Mouse (Mus musculus): ENCODE measurements around the gene Matn3. TPM values are rescaled to one million over a fixed set of nuclear protein-coding genes. Genes with fewer than 3 reads are reported as not detected.

Matn3 gene
- polyA plus RNA-seq, 1 experiment from 2014 or later = 0.15 TPM

DNA sequence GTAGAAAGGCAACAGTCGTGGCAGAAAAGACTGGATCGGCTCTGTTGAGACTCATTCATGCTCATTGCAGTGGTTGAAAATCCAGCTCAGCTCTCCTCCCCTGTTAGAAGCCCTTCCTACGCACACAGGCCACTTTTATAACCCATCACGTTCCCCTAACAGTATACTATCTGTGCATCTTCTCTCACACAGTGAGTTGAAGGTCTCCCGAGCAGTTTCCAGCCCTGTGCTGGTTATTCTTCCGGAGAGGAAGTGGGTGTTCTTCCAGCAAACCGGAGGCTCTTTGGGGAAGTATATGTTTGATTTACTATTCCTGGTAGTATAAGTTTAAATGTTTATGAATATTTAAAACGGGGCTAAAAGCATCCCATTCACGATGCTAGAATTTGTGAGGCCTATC is 566 bp upstream of the Matn3 start:
- H3K27me3 ChIP-seq (ENCODE audit: control insufficient read depth, insufficient read depth, low read length) = 0 out of 2 replicates have a peak, but pooled peaks cover 4% of the 10 kb centered on the region
- H3K9me3 ChIP-seq (replicated peaks; ENCODE audit: control insufficient read depth, low read length) = no peaks in the 10 kb centered on the region
- no peak for ATAC-seq (ENCODE audit: insufficient read depth, low FRiP score)
- H3K9ac ChIP-seq (ENCODE audit: low read length) = peak overlapping the region; percentile 64; the same call in 1 of the 2 replicates
- H3K4me2 ChIP-seq (ENCODE audit: low read depth, low read length) = peak overlapping the region; percentile 99
- H3K4me3 ChIP-seq (replicated peaks; ENCODE audit: low read length) = peak overlapping the region; percentile 52
- 47% methylated on average over 9 of the region's 9 CpGs for WGBS
- no peaks in the 10 kb centered on the region for H3K36me3 ChIP-seq (ENCODE audit: control insufficient read depth, insufficient read depth, low read length)
- no peak overlapping the region for H3K27ac ChIP-seq (ENCODE audit: low read length)
- H3K4me1 ChIP-seq (ENCODE audit: control insufficient read depth, insufficient read depth, low read length) = 0 out of 2 replicates have a peak, but pooled peaks cover 3% of the 10 kb centered on the region

DNA sequence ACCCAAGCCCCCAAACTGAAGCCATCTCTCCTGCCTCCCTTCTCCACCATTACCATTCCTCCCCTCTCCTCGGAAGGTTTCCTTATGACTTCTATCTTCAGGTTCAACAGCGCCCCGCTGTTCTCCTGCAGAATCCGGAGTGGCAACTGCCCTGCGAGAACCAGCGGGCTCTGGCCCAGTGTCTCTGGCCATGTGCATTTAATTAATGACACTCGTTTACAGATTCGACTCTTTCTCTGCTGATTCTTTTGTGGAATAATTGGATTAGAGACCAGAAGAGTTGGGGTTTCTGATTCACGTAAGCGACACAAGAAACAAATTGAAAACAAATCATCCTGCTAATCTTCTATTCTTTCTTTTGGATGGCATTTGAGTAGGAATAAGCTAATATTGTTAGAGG is 5.4 kb downstream of the Matn3 start:
- Histone ChIP-seq H3K36me3 (ENCODE audit: control insufficient read depth, insufficient read depth, low read length) (no peaks in the 10 kb centered on the region), H3K4me3 (replicated peaks; ENCODE audit: low read length) (no peak overlapping the region), H3K4me1 (ENCODE audit: control insufficient read depth, insufficient read depth, low read length) (0 out of 2 replicates have a peak, but pooled peaks cover under 1% of the 10 kb centered on the region), H3K27ac (ENCODE audit: low read length) (no peak overlapping the region), H3K27me3 (ENCODE audit: control insufficient read depth, insufficient read depth, low read length) (0 out of 2 replicates have a peak, but pooled peaks cover 4% of the 10 kb centered on the region), H3K9ac (ENCODE audit: low read length) (no peak overlapping the region), H3K9me3 (replicated peaks; ENCODE audit: control insufficient read depth, low read length) (no peaks in the 10 kb centered on the region), H3K4me2 (ENCODE audit: low read depth, low read length) (no peak overlapping the region)
- WGBS = 77% methylated on average over 10 of the region's 10 CpGs
- ATAC-seq (ENCODE audit: insufficient read depth, low FRiP score) = no peak

DNA sequence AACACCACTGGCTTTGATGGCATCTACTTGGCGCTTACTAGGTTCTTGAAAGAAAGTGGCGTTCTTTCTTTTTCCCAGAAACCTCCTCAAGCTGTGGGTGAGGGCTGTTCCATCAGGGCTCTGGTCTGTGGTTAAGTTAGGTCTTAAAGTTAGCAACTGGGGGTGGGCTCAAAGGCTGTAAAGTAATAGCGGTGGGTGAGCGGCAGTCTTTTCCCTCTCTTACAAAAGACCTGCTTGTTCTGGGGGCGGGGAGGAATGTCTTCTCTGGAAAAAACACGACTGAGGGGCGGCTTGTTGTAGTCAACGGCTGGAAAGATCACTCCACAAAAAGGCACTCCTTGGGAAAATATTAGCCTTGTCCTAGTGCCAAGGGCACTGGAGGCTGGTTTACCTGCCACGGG is 6.4 kb downstream of the Matn3 start:
- Histone ChIP-seq H3K9ac (ENCODE audit: low read length) (no peak overlapping the region), H3K27me3 (ENCODE audit: control insufficient read depth, insufficient read depth, low read length) (0 out of 2 replicates have a peak, but pooled peaks cover under 1% of the 10 kb centered on the region), H3K4me2 (ENCODE audit: low read depth, low read length) (no peak overlapping the region), H3K4me3 (replicated peaks; ENCODE audit: low read length) (no peak overlapping the region), H3K27ac (ENCODE audit: low read length) (no peak overlapping the region), H3K4me1 (ENCODE audit: control insufficient read depth, insufficient read depth, low read length) (no peaks in the 10 kb centered on the region), H3K9me3 (replicated peaks; ENCODE audit: control insufficient read depth, low read length) (no peaks in the 10 kb centered on the region), H3K36me3 (ENCODE audit: control insufficient read depth, insufficient read depth, low read length) (no peaks in the 10 kb centered on the region)
- ATAC-seq (ENCODE audit: insufficient read depth, low FRiP score) = no peak
- 54% methylated on average over 9 of the region's 9 CpGs for WGBS

DNA sequence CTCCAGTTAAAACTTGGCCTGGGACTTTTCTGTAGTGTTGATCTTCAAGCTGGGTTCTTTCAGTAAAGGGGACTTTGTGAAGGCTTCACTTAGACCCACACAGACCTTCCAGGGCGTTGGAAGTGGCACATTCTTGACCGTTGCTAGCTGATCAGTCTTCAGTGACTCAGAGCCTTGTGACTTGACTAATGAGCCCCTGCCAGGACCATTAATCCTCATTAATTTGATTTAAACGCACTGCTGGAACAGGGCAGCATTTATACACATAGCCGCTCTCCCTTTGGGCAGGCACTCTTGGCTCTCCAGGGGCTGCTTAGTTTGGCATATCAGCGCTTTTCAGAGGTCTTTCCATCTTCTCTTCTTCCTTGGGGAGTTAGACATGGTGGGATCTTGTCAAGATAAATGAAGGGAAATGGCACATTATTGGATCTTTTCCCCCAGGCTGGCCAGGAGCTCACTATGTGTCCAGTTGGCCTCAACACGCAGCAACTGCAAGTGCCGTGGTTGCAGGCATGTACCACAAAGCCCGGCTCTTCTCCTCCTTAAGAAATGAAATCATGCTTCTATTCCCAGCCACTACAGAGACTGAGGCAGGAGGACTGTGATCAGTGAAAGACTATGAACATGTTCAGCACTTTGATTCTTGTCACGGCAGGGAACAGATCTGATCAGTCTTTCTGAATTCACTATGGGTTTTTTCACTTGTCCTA is 14.0 kb downstream of the Matn3 start:
- Histone ChIP-seq H3K4me1 (ENCODE audit: control insufficient read depth, insufficient read depth, low read length) (no peaks in the 10 kb centered on the region), H3K4me3 (replicated peaks; ENCODE audit: low read length) (no peak overlapping the region), H3K27me3 (ENCODE audit: control insufficient read depth, insufficient read depth, low read length) (no peaks in the 10 kb centered on the region), H3K36me3 (ENCODE audit: control insufficient read depth, insufficient read depth, low read length) (no peaks in the 10 kb centered on the region), H3K27ac (ENCODE audit: low read length) (no peak overlapping the region), H3K9ac (ENCODE audit: low read length) (no peak overlapping the region), H3K9me3 (replicated peaks; ENCODE audit: control insufficient read depth, low read length) (no peaks in the 10 kb centered on the region), H3K4me2 (ENCODE audit: low read depth, low read length) (no peak overlapping the region)
- 57% methylated on average over 9 of the region's 9 CpGs for WGBS
- 0 out of 2 replicates have a peak, but pooled peaks have one; percentile 17 for ATAC-seq (ENCODE audit: insufficient read depth, low FRiP score)

DNA sequence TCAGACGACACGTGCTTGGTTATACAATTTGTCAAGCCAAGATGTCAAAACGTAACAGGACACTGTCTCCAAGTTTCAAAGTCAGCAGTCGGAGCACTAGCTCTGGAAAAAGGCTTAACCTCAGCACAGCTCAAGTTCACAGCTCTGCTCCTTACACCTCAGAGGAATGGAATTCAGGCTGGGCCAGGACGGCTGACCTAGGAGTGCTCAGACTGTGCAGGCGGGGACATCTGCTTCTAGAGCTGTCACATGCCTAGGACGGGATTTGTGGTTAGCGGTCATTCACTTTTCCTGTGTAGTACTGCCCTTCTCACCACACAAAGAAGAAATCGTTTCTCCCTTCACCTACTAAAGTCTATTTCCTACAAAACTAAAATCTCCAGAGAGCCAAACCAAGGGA is 22.1 kb downstream of the Matn3 start:
- Histone ChIP-seq H3K27ac (ENCODE audit: low read length) (no peak overlapping the region), H3K9me3 (replicated peaks; ENCODE audit: control insufficient read depth, low read length) (no peaks in the 10 kb centered on the region), H3K27me3 (ENCODE audit: control insufficient read depth, insufficient read depth, low read length) (no peaks in the 10 kb centered on the region), H3K36me3 (ENCODE audit: control insufficient read depth, insufficient read depth, low read length) (no peaks in the 10 kb centered on the region), H3K9ac (ENCODE audit: low read length) (no peak overlapping the region; the same call in 1 of the 2 replicates), H3K4me1 (ENCODE audit: control insufficient read depth, insufficient read depth, low read length) (peaks cover 12% of the 10 kb centered on the region), H3K4me2 (ENCODE audit: low read depth, low read length) (no peak overlapping the region), H3K4me3 (replicated peaks; ENCODE audit: low read length) (no peak overlapping the region)
- 10% methylated on average over 9 of the region's 9 CpGs for WGBS
- ATAC-seq (ENCODE audit: insufficient read depth, low FRiP score) = peak; percentile 58; the same call in 1 of the 2 replicates

DNA sequence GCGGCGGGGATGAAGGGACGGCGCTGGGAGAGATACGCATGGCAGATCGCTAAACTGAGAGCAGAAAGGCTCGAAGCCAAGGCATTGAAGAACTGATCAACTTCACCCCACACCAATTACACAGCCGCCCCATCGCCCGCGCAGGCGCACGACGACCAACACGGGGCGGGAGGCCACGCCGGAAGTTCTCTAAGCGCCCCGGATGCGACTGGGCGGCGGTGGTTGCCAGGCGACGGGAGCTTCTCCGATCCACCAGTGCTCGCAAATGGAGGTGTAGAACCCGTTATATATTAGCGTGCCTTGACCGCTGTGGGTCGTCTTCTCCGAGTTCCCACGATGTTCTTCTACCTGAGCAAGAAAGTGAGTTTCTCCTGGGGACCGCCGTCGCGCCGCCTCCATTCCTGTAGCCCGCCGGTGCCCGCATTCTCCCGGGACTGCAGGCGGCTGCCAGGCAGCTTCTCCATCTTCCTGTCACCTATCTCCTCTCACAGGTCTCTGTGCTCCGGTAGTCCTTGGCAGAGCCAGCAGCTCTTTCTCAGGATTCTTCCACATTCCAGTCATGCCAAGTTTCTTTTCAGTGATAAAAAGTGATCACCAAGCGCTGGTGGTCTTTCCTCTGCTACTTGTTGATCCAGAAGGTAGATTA is 26.2 kb downstream of the Matn3 start, which contains the start of gene Wdr35:
Gene Wdr35 (plus strand): TSS at position 73 of the 646 bp plus-strand sequence.
- H3K4me3 ChIP-seq (replicated peaks; ENCODE audit: low read length) = peak within 1 kb of the TSS; percentile 78
- no peaks in the 10 kb centered on the region for H3K36me3 ChIP-seq (ENCODE audit: control insufficient read depth, insufficient read depth, low read length)
- H3K4me1 ChIP-seq (ENCODE audit: control insufficient read depth, insufficient read depth, low read length) = peaks cover 13% of the 10 kb centered on the region
- H3K4me2 ChIP-seq (ENCODE audit: low read depth, low read length) = peak within 1 kb of the TSS; percentile 98
- H3K9ac ChIP-seq (ENCODE audit: low read length) = peak within 1 kb of the TSS; percentile 73
- under 1% methylated on average over 45 of the region's 45 CpGs for WGBS
- ATAC-seq (ENCODE audit: insufficient read depth, low FRiP score) = peak; percentile 90
- H3K27me3 ChIP-seq (ENCODE audit: control insufficient read depth, insufficient read depth, low read length) = no peaks in the 10 kb centered on the region
- no peak within 1 kb of the TSS for H3K27ac ChIP-seq (ENCODE audit: low read length)
- H3K9me3 ChIP-seq (replicated peaks; ENCODE audit: control insufficient read depth, low read length) = no peaks in the 10 kb centered on the region

DNA sequence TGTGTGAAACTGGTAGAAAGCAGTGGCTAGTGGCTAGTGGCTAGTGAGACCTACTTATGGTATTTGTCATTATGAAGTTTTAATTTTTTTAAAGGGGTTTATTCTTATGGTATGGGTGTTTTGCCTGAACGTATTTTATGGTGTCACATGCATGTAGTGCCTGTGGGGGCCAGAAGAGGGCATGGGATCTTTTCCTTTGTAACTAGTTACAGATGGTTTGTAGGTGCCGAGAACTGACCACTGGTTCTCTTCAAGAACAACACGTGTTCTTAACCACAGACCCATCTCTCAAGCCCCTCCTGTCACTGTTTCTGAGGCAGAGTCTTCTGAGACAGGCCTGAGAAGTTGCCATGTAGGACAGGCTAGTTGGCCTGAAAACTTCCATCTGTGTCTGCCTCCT is 27.3 kb downstream of the Matn3 start:
- H3K4me1 ChIP-seq (ENCODE audit: control insufficient read depth, insufficient read depth, low read length) = peaks cover 9% of the 10 kb centered on the region
- H3K4me2 ChIP-seq (ENCODE audit: low read depth, low read length) = 0 out of 2 replicates have a peak overlapping the region, but pooled peaks have one; percentile 98
- H3K4me3 ChIP-seq (replicated peaks; ENCODE audit: low read length) = no peak overlapping the region
- 82% methylated on average over 3 of the region's 3 CpGs for WGBS
- H3K9me3 ChIP-seq (replicated peaks; ENCODE audit: control insufficient read depth, low read length) = no peaks in the 10 kb centered on the region
- no peaks in the 10 kb centered on the region for H3K36me3 ChIP-seq (ENCODE audit: control insufficient read depth, insufficient read depth, low read length)
- no peak overlapping the region for H3K9ac ChIP-seq (ENCODE audit: low read length)
- ATAC-seq (ENCODE audit: insufficient read depth, low FRiP score) = no peak
- no peaks in the 10 kb centered on the region for H3K27me3 ChIP-seq (ENCODE audit: control insufficient read depth, insufficient read depth, low read length)
- H3K27ac ChIP-seq (ENCODE audit: low read length) = no peak overlapping the region

DNA sequence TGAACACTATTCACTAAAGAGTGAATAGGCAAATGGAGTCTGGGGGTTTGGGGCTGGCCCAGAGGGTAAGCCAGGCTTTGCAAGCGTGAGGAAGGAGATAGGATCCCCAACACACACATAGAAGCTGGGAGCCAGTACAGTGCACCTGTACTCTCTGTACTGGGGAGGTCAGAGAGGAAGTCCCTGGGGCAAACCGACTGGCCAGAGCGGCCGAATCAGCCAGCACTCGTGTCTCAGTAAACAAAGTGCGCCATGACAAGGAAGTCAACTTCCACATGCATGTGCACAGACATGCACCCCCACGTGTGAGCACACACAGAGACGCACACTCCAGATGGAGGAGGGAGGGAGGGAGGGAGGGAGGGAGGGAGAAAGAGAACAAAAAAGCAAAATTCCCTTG is 45.5 kb downstream of the Matn3 start:
- Histone ChIP-seq H3K27me3 (ENCODE audit: control insufficient read depth, insufficient read depth, low read length) (no peaks in the 10 kb centered on the region), H3K4me2 (ENCODE audit: low read depth, low read length) (no peak overlapping the region), H3K4me1 (ENCODE audit: control insufficient read depth, insufficient read depth, low read length) (no peaks in the 10 kb centered on the region), H3K9me3 (replicated peaks; ENCODE audit: control insufficient read depth, low read length) (no peaks in the 10 kb centered on the region), H3K36me3 (ENCODE audit: control insufficient read depth, insufficient read depth, low read length) (no peaks in the 10 kb centered on the region), H3K4me3 (replicated peaks; ENCODE audit: low read length) (no peak overlapping the region), H3K27ac (ENCODE audit: low read length) (no peak overlapping the region), H3K9ac (ENCODE audit: low read length) (no peak overlapping the region)
- no peak for ATAC-seq (ENCODE audit: insufficient read depth, low FRiP score)
- 78% methylated on average over 8 of the region's 8 CpGs for WGBS

DNA sequence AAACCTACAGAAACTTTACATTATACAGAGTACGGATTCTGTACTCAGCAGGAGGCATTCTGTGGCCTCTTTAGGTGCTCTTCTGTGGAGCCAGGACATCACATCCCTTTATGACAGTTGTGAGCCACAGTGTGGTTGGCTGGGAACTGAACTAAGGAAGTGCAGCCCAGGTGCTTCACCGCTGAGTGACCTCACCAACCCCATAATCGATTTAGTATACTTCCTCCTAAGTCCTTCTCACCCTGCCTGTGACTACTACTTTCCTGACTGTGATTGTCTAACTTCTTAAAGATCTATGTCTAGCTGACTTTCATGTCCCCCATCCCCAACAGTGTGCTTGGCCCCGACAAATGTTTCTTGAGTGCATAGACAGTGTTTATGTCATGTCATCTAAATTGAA is 50.6 kb downstream of the Matn3 start:
- no peak overlapping the region for H3K4me3 ChIP-seq (replicated peaks; ENCODE audit: low read length)
- H3K36me3 ChIP-seq (ENCODE audit: control insufficient read depth, insufficient read depth, low read length) = no peaks in the 10 kb centered on the region
- H3K9me3 ChIP-seq (replicated peaks; ENCODE audit: control insufficient read depth, low read length) = no peaks in the 10 kb centered on the region
- H3K27ac ChIP-seq (ENCODE audit: low read length) = no peak overlapping the region
- H3K9ac ChIP-seq (ENCODE audit: low read length) = no peak overlapping the region
- no peak for ATAC-seq (ENCODE audit: insufficient read depth, low FRiP score)
- H3K4me2 ChIP-seq (ENCODE audit: low read depth, low read length) = no peak overlapping the region
- H3K4me1 ChIP-seq (ENCODE audit: control insufficient read depth, insufficient read depth, low read length) = no peaks in the 10 kb centered on the region
- no peaks in the 10 kb centered on the region for H3K27me3 ChIP-seq (ENCODE audit: control insufficient read depth, insufficient read depth, low read length)
- WGBS = 87% methylated on average over 4 of the region's 4 CpGs
